Mouse (Mus musculus): Measurements from ENCODE around the gene Spred3. TPM values are rescaled to one million over a fixed set of nuclear protein-coding genes. Genes with fewer than 3 reads are reported as not detected.

Gene Spred3
- polyA plus RNA-seq, 1 experiment from 2014 or later: 3.5 TPM

Other genes starting within 250 kb of the Spred3 start
- 227 and 262 TPM in 2 replicates for gene Actn4, start 208.1 kb downstream of the Spred3 start, polyA plus RNA-seq (2014; fragmentation: Nextera tagmentation; extraction: Ambion mirVana)
- 278 and 286 TPM in 2 replicates for gene Eif3k, start 188.5 kb downstream of the Spred3 start, polyA plus RNA-seq (2014; fragmentation: Nextera tagmentation; extraction: Ambion mirVana)
- 6.8 and 6.9 TPM in 2 replicates for gene Map4k1, start 188.4 kb downstream of the Spred3 start, polyA plus RNA-seq (2014; fragmentation: Nextera tagmentation; extraction: Ambion mirVana)
- gene Ryr1, start 45.2 kb downstream of the Spred3 start, polyA plus RNA-seq (2014; fragmentation: Nextera tagmentation; extraction: Ambion mirVana): 0.08 and 0.31 TPM in 2 replicates
- 0.83 and 1.00 TPM in 2 replicates for gene Rasgrp4, start 35.6 kb downstream of the Spred3 start, polyA plus RNA-seq (2014; fragmentation: Nextera tagmentation; extraction: Ambion mirVana)
- gene Fam98c, start 14.2 kb downstream of the Spred3 start, polyA plus RNA-seq (2014; fragmentation: Nextera tagmentation; extraction: Ambion mirVana): 8.3 and 10.7 TPM in 2 replicates
- gene Ggn, start 201 bp downstream of the Spred3 start, polyA plus RNA-seq (2014; fragmentation: Nextera tagmentation; extraction: Ambion mirVana): 0.42 and 1.1 TPM in 2 replicates
- 235 and 252 TPM in 2 replicates for gene Psmd8, start 10.3 kb upstream of the Spred3 start, polyA plus RNA-seq (2014; fragmentation: Nextera tagmentation; extraction: Ambion mirVana)
- gene Catsperg1, start 43.6 kb upstream of the Spred3 start, polyA plus RNA-seq (2014; fragmentation: Nextera tagmentation; extraction: Ambion mirVana): 0.37 and 0.44 TPM in 2 replicates
- gene Kcnk6, start 62.1 kb upstream of the Spred3 start, polyA plus RNA-seq (2014; fragmentation: Nextera tagmentation; extraction: Ambion mirVana): 0.89 and 1.6 TPM in 2 replicates
- 107 and 110 TPM in 2 replicates for gene Yif1b, start 67.9 kb upstream of the Spred3 start, polyA plus RNA-seq (2014; fragmentation: Nextera tagmentation; extraction: Ambion mirVana)
- gene 2200002D01Rik, start 78.1 kb upstream of the Spred3 start, polyA plus RNA-seq (2014; fragmentation: Nextera tagmentation; extraction: Ambion mirVana): 7.0 and 8.8 TPM in 2 replicates
- gene Spint2, start 111.5 kb upstream of the Spred3 start, polyA plus RNA-seq (2014; fragmentation: Nextera tagmentation; extraction: Ambion mirVana): 39.2 and 42.8 TPM in 2 replicates
- 9.4 and 10.3 TPM in 2 replicates for gene Ppp1r14a, start 118.9 kb upstream of the Spred3 start, polyA plus RNA-seq (2014; fragmentation: Nextera tagmentation; extraction: Ambion mirVana)
- 2.9 and 3.3 TPM in 2 replicates for gene Dpf1, start 133.5 kb upstream of the Spred3 start, polyA plus RNA-seq (2014; fragmentation: Nextera tagmentation; extraction: Ambion mirVana)